Mouse (Mus musculus) heart, embryonic 15.5 days (tissue): ENCODE data around the gene Gm29427. TPM values are rescaled to one million over a fixed set of nuclear protein-coding genes. Genes with fewer than 3 reads are reported as not detected.
"Not testable (repeated sequence)": the region's sequence is repeated elsewhere in the genome, so short reads cannot be mapped to it uniquely, and the experiment has no call there.

Experiments used
- ATAC-seq: fragments of 200-750 bp; cut with Nextera tagmentation; replicated peaks from 2 replicates; pipeline ENCODE4 v1.8.0; 2017; ENCODE audit warnings: low read depth, moderate TSS enrichment; ENCODE audit not compliant: insufficient number of reproducible peaks, insufficient read depth, low FRiP score
- H3K27ac ChIP-seq: fragments of 300-500 bp; sonication (generic); 2 replicates; pipeline ENCODE4 v1.5.1; 2015; ENCODE audit warnings: mild to moderate bottlenecking, inconsistent platforms
- H3K27me3 ChIP-seq: fragments of 300-500 bp; sonication (generic); 2 replicates; pipeline ENCODE4 v1.6.1; 2015; ENCODE audit warnings: inconsistent platforms
- H3K36me3 ChIP-seq: fragments of 300-500 bp; sonication (generic); 2 replicates; pipeline ENCODE4 v1.6.1; 2015; ENCODE audit warnings: mild to moderate bottlenecking, inconsistent platforms
- H3K4me1 ChIP-seq: fragments of 300-500 bp; sonication (generic); replicated peaks from 2 replicates; pipeline ENCODE4 v1.6.1; 2015; ENCODE audit warnings: inconsistent platforms
- H3K4me2 ChIP-seq: fragments of 300-500 bp; sonication (generic); 2 replicates; pipeline ENCODE4 v1.6.1; 2015; ENCODE audit warnings: inconsistent platforms, mild to moderate bottlenecking, moderate library complexity
- H3K4me3 ChIP-seq: fragments of 300-500 bp; sonication (generic); 2 replicates; pipeline ENCODE4 v1.5.1; 2015; ENCODE audit warnings: mild to moderate bottlenecking, inconsistent platforms
- H3K9ac ChIP-seq: fragments of 300-500 bp; sonication (generic); 2 replicates; pipeline ENCODE4 v1.6.1; 2015; ENCODE audit warnings: mild to moderate bottlenecking, inconsistent platforms
- H3K9me3 ChIP-seq: fragments of 300-500 bp; sonication (generic); replicated peaks from 2 replicates; pipeline ENCODE4 v1.6.1; 2016; ENCODE audit warnings: inconsistent platforms
- WGBS: fragments of 180-500 bp; shearing (Covaris S2); methylation state at CpG from one replicate; pipeline ENCODE4 v1.1.7; 2015; ENCODE audit warnings: mixed read lengths; 5-methylcytosine and 5-hydroxymethylcytosine counted together
- polyA plus RNA-seq: library from polyadenylated mRNA; unstranded; fragments of >200 nt; fragmentation: Nextera tagmentation; extraction: Ambion mirVana; gene quantifications from 2 replicates; pipeline ENCODE4 v1.2.1, GENCODE M21; 2015

Gm29427 gene
- polyA plus RNA-seq, 1 experiment from 2014 or later, result not detected

- no peak for ATAC-seq
Observed at GRCm38 (mm10) chr1:130710283-130711080, 5.1 kb downstream of the Gm29427 start.

GRCm38 (mm10) chr1:130703613-130704012 is 12.0 kb downstream of the Gm29427 start:
- ATAC-seq, result no peak

More at GRCm38 (mm10) chr1:130710283-130711080, 5.1 kb downstream of the Gm29427 start:
- Histone ChIP-seq H3K27me3 (no peaks in the 10 kb centered on the region), H3K4me3 (no peak overlapping the region), H3K36me3 (peaks cover 19% of the 10 kb centered on the region), H3K27ac (no peak overlapping the region), H3K9me3 (no peaks in the 10 kb centered on the region), H3K4me2 (no peak overlapping the region), H3K9ac (no peak overlapping the region), H3K4me1 (peaks cover 7% of the 10 kb centered on the region; the same call in 1 of the 2 replicates)
- 78% methylated on average over 22 of the region's 22 CpGs for WGBS

GRCm38 (mm10) chr1:130701976-130702375 is 13.6 kb downstream of the Gm29427 start:
- peaks cover 54% of the 10 kb centered on the region for H3K36me3 ChIP-seq
- no peak for ATAC-seq
- H3K4me1 ChIP-seq, result no peaks in the 10 kb centered on the region
- no peaks in the 10 kb centered on the region for H3K9me3 ChIP-seq
- no peak overlapping the region for H3K27ac ChIP-seq
- H3K9ac ChIP-seq, result no peak overlapping the region
- H3K4me3 ChIP-seq, result no peak overlapping the region
- no peaks in the 10 kb centered on the region for H3K27me3 ChIP-seq
- H3K4me2 ChIP-seq, result no peak overlapping the region
- 95% methylated on average over 11 of the region's 11 CpGs for WGBS

More at GRCm38 (mm10) chr1:130703613-130704012, 12.0 kb downstream of the Gm29427 start:
- Histone ChIP-seq H3K36me3 (peaks cover 52% of the 10 kb centered on the region), H3K9ac (no peak overlapping the region), H3K27me3 (no peaks in the 10 kb centered on the region), H3K4me3 (no peak overlapping the region), H3K4me2 (no peak overlapping the region), H3K27ac (no peak overlapping the region), H3K4me1 (no peaks in the 10 kb centered on the region), H3K9me3 (no peaks in the 10 kb centered on the region)
- WGBS, result 80% methylated on average over 2 of the region's 2 CpGs

- ATAC-seq, result no peak
- peaks cover 49% of the 10 kb centered on the region for H3K36me3 ChIP-seq
- 75% methylated on average over 10 of the region's 10 CpGs for WGBS
Observed at GRCm38 (mm10) chr1:130699937-130700633, 15.5 kb downstream of the Gm29427 start.

GRCm38 (mm10) chr1:130698601-130699000 is 17.0 kb downstream of the Gm29427 start:
- H3K36me3 ChIP-seq, result peaks cover 47% of the 10 kb centered on the region
- H3K27me3 ChIP-seq, result no peaks in the 10 kb centered on the region
- H3K9ac ChIP-seq, result no peak overlapping the region
- no peak for ATAC-seq
- no peaks in the 10 kb centered on the region for H3K4me1 ChIP-seq
- no peak overlapping the region for H3K27ac ChIP-seq
- 91% methylated on average over 5 of the region's 5 CpGs for WGBS
- no peak overlapping the region for H3K4me2 ChIP-seq
- no peak overlapping the region for H3K4me3 ChIP-seq
- H3K9me3 ChIP-seq, result no peaks in the 10 kb centered on the region

More at GRCm38 (mm10) chr1:130699937-130700633, 15.5 kb downstream of the Gm29427 start:
- H3K27me3 ChIP-seq, result no peaks in the 10 kb centered on the region
- H3K4me2 ChIP-seq, result no peak overlapping the region
- H3K27ac ChIP-seq, result no peak overlapping the region
- no peaks in the 10 kb centered on the region for H3K4me1 ChIP-seq
- H3K9ac ChIP-seq, result no peak overlapping the region
- no peak overlapping the region for H3K4me3 ChIP-seq
- H3K9me3 ChIP-seq, result no peaks in the 10 kb centered on the region

- Histone ChIP-seq H3K4me1 (no peaks in the 10 kb centered on the region), H3K4me2 (no peak overlapping the region), H3K9ac (no peak overlapping the region), H3K36me3 (no peaks in the 10 kb centered on the region), H3K27ac (no peak overlapping the region), H3K4me3 (no peak overlapping the region), H3K9me3 (no peaks in the 10 kb centered on the region), H3K27me3 (no peaks in the 10 kb centered on the region)
- WGBS, result 45% methylated on average over 1 of the region's 1 CpGs
- ATAC-seq, result no peak
Observed at GRCm38 (mm10) chr1:130683905-130684304, 31.7 kb downstream of the Gm29427 start.

GRCm38 (mm10) chr1:130681656-130682413 is 33.8 kb downstream of the Gm29427 start:
- Histone ChIP-seq H3K9ac (no peak overlapping the region), H3K27ac (no peak overlapping the region), H3K4me1 (no peaks in the 10 kb centered on the region), H3K36me3 (no peaks in the 10 kb centered on the region), H3K9me3 (no peaks in the 10 kb centered on the region), H3K4me2 (no peak overlapping the region), H3K27me3 (no peaks in the 10 kb centered on the region), H3K4me3 (no peak overlapping the region)
- WGBS, result 71% methylated on average over 6 of the region's 6 CpGs
- no peak for ATAC-seq

GRCm38 (mm10) chr1:130681075-130681474 is 34.5 kb downstream of the Gm29427 start:
- 53% methylated on average over 2 of the region's 2 CpGs for WGBS
- no peak overlapping the region for H3K4me3 ChIP-seq
- no peak overlapping the region for H3K4me2 ChIP-seq
- no peaks in the 10 kb centered on the region for H3K36me3 ChIP-seq
- no peak for ATAC-seq
- no peak overlapping the region for H3K9ac ChIP-seq
- H3K4me1 ChIP-seq, result no peaks in the 10 kb centered on the region
- no peak overlapping the region for H3K27ac ChIP-seq
- no peaks in the 10 kb centered on the region for H3K9me3 ChIP-seq
- H3K27me3 ChIP-seq, result no peaks in the 10 kb centered on the region

GRCm38 (mm10) chr1:130678551-130678950 is 37.0 kb downstream of the Gm29427 start:
- Histone ChIP-seq H3K4me2 (no peak overlapping the region), H3K36me3 (no peaks in the 10 kb centered on the region), H3K4me1 (no peaks in the 10 kb centered on the region), H3K27me3 (no peaks in the 10 kb centered on the region), H3K4me3 (no peak overlapping the region), H3K9ac (no peak overlapping the region), H3K27ac (no peak overlapping the region), H3K9me3 (no peaks in the 10 kb centered on the region)
- 85% methylated on average over 2 of the region's 2 CpGs for WGBS
- ATAC-seq, result no peak

- not testable (repeated sequence) for H3K4me3 ChIP-seq, ATAC-seq, H3K36me3 ChIP-seq, H3K27ac ChIP-seq, H3K27me3 ChIP-seq, H3K4me1 ChIP-seq, H3K4me2 ChIP-seq, H3K9me3 ChIP-seq, H3K9ac ChIP-seq
- 68% methylated on average over 5 of the region's 5 CpGs for WGBS
Observed at GRCm38 (mm10) chr1:130663576-130663975, 52.0 kb downstream of the Gm29427 start.

- no peak within 1 kb of the TSS for H3K27ac ChIP-seq
- H3K36me3 ChIP-seq, result no peaks in the 10 kb centered on the region
- ATAC-seq, result no peak
- 70% methylated on average over 3 of the region's 3 CpGs for WGBS
- H3K27me3 ChIP-seq, result no peaks in the 10 kb centered on the region
- H3K4me1 ChIP-seq, result no peaks in the 10 kb centered on the region
- H3K9me3 ChIP-seq, result no peaks in the 10 kb centered on the region
- H3K4me3 ChIP-seq, result no peak within 1 kb of the TSS
- H3K9ac ChIP-seq, result no peak within 1 kb of the TSS
- no peak within 1 kb of the TSS for H3K4me2 ChIP-seq
Observed at GRCm38 (mm10) chr1:130661454-130661853, 54.1 kb downstream of the Gm29427 start, which contains the start of gene C4bp. Gene C4bp, minus strand, starts transcription at chr1:130661632.
